Mouse (Mus musculus): Measurements from ENCODE around the gene Sult2a5. TPM values are rescaled to one million over a fixed set of nuclear protein-coding genes. Genes with fewer than 3 reads are reported as not detected.

The Sult2a5 gene
- not detected for polyA plus RNA-seq (2012; fragmentation: generic; extraction: Trizol)

DNA sequence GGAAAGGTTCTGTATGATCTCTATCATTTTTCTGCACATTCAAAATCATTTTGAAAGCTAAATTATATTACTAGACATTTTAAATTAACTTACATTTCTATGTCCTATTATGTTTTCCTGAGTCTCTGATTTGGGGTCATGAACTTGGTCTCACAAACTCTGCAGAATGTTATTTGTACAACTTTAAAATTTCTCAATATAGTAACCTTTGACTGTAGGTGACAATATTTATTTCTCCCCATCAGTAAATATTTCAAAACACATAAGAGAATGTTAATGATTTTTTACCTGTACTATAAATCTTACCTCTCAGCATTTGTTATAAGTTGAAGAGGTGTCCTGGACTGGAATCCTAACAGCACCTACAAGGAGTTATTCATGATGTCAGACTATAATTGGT lies at the start of gene Sult2a5:
Sult2a5 (plus strand) TSS at position 301 of the 400 bp plus-strand sequence.

Other genes starting within 250 kb of the Sult2a5 start
- not detected for gene Cabp5, start 225.8 kb upstream of the Sult2a5 start, polyA plus RNA-seq (2012; fragmentation: generic; extraction: Trizol)
- not detected for gene Bsph1, start 173.1 kb upstream of the Sult2a5 start, polyA plus RNA-seq (2012; fragmentation: generic; extraction: Trizol)
- gene Bsph2, start 52.9 kb upstream of the Sult2a5 start, polyA plus RNA-seq (2012; fragmentation: generic; extraction: Trizol), result not detected
- gene Sult2a2, start 109.5 kb downstream of the Sult2a5 start, polyA plus RNA-seq (2012; fragmentation: generic; extraction: Trizol), result not detected
- gene Sult2a1, start 213.4 kb downstream of the Sult2a5 start, polyA plus RNA-seq (2012; fragmentation: generic; extraction: Trizol), result not detected

All from C3H10T1/2 (cell line).